Mouse (Mus musculus) forebrain, postnatal 0 days (tissue): ENCODE data around the gene Fxn. TPM values are rescaled to one million over a fixed set of nuclear protein-coding genes. Genes with fewer than 3 reads are reported as not detected.

Experiments
- ATAC-seq: fragments of 200-750 bp; cut with Nextera tagmentation; 2 replicates; pipeline ENCODE4 v1.8.0; 2017; ENCODE audit warnings: mild to moderate bottlenecking, moderate library complexity
- DNase-seq: peaks from one replicate; pipeline ENCODE4 v3.0.0-alpha.2; 2015
- H3K27ac ChIP-seq: fragments of 300-500 bp; sonication (generic); 2 replicates; pipeline ENCODE4 v1.5.1; 2014; ENCODE audit warnings: low read depth, mild to moderate bottlenecking, antibody characterized with exemption, low read length, moderate library complexity, mixed read lengths
- H3K27me3 ChIP-seq: fragments of 300-500 bp; sonication (generic); 2 replicates; pipeline ENCODE4 v1.6.1; 2014; ENCODE audit warnings: mild to moderate bottlenecking, low read length, mixed read lengths; ENCODE audit not compliant: insufficient read depth
- H3K36me3 ChIP-seq: fragments of 300-500 bp; sonication (generic); 2 replicates; pipeline ENCODE4 v1.6.1; 2014; ENCODE audit warnings: mild to moderate bottlenecking, moderate library complexity; ENCODE audit not compliant: insufficient read depth
- H3K4me1 ChIP-seq: fragments of 300-500 bp; sonication (generic); 2 replicates; pipeline ENCODE4 v1.6.1; 2014; ENCODE audit warnings: antibody characterized with exemption; ENCODE audit not compliant: insufficient read depth
- H3K4me2 ChIP-seq: fragments of 300-500 bp; sonication (generic); 2 replicates; pipeline ENCODE4 v1.6.1; 2014; ENCODE audit warnings: low read depth, mild to moderate bottlenecking, moderate library complexity
- H3K4me3 ChIP-seq: fragments of 300-500 bp; sonication (generic); 2 replicates; pipeline ENCODE4 v1.5.1; 2014; ENCODE audit warnings: low read depth, low read length, mixed read lengths
- H3K9ac ChIP-seq: fragments of 300-500 bp; sonication (generic); 2 replicates; pipeline ENCODE4 v1.6.1; 2014; ENCODE audit warnings: mild to moderate bottlenecking
- H3K9me3 ChIP-seq: fragments of 300-500 bp; sonication (generic); 2 replicates; pipeline ENCODE4 v1.6.1; 2016; ENCODE audit warnings: low read length
- CTCF ChIP-seq: sonication (generic); IDR thresholded peaks from 2 replicates; pipeline ENCODE4 v1.5.1; 2016; ENCODE audit warnings: antibody characterized with exemption, control low read depth, low read depth
- WGBS: fragments of 180-500 bp; shearing (Covaris S2); extraction: QIAGEN DNeasy Blood & Tissue Kit; methylation state at CpG from one replicate; pipeline ENCODE4 v1.1.7; 2014; 5-methylcytosine and 5-hydroxymethylcytosine counted together
- polyA plus RNA-seq: library from polyadenylated mRNA; unstranded; fragments of >200 nt; fragmentation: Nextera tagmentation; extraction: Ambion mirVana; gene quantifications from 2 replicates; pipeline ENCODE4 v1.2.1, GENCODE M21; 2015
- total RNA-seq: library from RNA; depleted of rRNA; stranded (reverse); fragments of >200 nt; gene quantifications from 2 replicates; pipeline ENCODE4 v1.2.3, GENCODE M21; 2014; rRNA removed

The Fxn gene
- total and polyA plus RNA-seq, 2 experiments from 2014 or later = 26.0 to 33.4 TPM

DNA sequence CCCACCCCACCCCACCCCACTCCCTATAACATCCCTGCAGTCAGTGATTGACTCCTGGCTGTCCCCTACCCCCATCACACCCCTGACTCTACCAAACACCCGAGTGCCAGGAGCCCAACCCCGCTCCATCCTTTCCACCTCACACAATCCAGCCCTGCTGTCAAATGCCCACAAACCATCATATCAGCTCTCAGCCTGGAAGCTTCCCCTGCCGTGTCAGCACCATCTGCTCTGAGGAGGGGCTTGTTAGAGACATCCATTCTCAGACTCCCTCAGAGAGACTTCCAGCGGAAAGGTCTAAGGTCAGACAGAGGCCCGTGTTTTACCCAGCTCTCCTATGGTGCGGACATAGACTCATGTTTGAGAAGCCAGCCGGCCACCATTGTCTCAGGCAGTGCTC lies 67.1 kb downstream of the Fxn start:
- ATAC-seq = no peak
- 62% methylated on average over 7 of the region's 7 CpGs for WGBS
- no peaks in the 10 kb centered on the region for H3K36me3 ChIP-seq
- TF ChIP-seq CTCF = no peak
- H3K4me3 ChIP-seq = no peak overlapping the region
- H3K9ac ChIP-seq = no peak overlapping the region
- no peaks in the 10 kb centered on the region for H3K9me3 ChIP-seq
- H3K27ac ChIP-seq = no peak overlapping the region
- no peak for DNase-seq
- H3K27me3 ChIP-seq = no peaks in the 10 kb centered on the region
- no peak overlapping the region for H3K4me2 ChIP-seq
- no peaks in the 10 kb centered on the region for H3K4me1 ChIP-seq

DNA sequence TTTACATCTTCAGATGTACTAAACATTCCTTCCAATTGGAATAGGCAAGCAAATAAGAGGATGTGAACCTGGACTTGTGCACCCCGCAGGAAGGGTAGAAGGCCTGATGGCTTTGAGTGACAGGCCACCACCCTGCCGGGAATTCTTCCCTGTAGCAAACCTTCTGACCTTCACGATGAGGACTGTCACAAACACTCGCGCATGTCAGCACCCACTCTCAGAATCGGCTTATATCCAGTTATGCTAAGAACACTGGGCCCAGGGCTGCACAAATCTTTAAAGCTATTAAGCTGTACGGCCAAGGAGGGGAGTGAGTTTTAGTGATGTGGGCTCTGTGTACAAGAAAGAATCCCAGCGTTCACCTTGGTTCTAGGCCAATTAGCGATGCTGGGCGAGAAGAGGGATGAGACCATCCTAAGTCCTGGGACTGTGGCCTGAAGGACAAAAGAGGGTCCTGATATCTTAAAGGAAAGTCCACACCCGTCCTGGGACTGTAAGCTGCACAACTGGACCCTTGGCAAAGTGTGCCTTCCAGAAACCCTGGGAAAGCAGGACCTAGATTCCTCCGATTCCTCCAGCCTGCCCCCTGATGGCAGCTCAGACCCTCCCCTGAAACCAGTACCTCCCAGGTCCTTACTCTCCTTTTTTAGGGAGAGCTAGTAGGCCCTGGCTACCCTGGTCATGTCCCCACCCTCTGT lies 67.7 kb downstream of the Fxn start:
- WGBS = 85% methylated on average over 12 of the region's 12 CpGs
- no peak for ATAC-seq

More for the DNA sequence above, 67.7 kb downstream of the Fxn start:
- Histone ChIP-seq H3K4me3 (no peak overlapping the region), H3K4me1 (no peaks in the 10 kb centered on the region), H3K36me3 (no peaks in the 10 kb centered on the region), H3K4me2 (no peak overlapping the region), H3K27me3 (no peaks in the 10 kb centered on the region), H3K9ac (no peak overlapping the region), H3K27ac (no peak overlapping the region), H3K9me3 (no peaks in the 10 kb centered on the region)
- DNase-seq = no peak
- no peak for TF ChIP-seq CTCF

Other genes with a start within 250 kb of the Fxn start
- gene Fam189a2, start 249.6 kb downstream of the Fxn start, total RNA-seq = 8.2 and 8.4 TPM in 2 replicates
- gene Fam189a2, start 249.6 kb downstream of the Fxn start, polyA plus RNA-seq = 1.8 and 2.5 TPM in 2 replicates
- gene Tjp2, start 55.6 kb downstream of the Fxn start, total RNA-seq = 13.7 and 15.5 TPM in 2 replicates
- 6.8 and 8.8 TPM in 2 replicates for gene Tjp2, start 55.6 kb downstream of the Fxn start, polyA plus RNA-seq
- gene Fam122a, start 196.8 kb upstream of the Fxn start, total RNA-seq = 12.2 and 26.0 TPM in 2 replicates
- 41.7 and 56.4 TPM in 2 replicates for gene Fam122a, start 196.8 kb upstream of the Fxn start, polyA plus RNA-seq